Mouse (Mus musculus) thymus, adult 2 months (tissue): ENCODE data around the gene Tpst1. TPM values are rescaled to one million over a fixed set of nuclear protein-coding genes. Genes with fewer than 3 reads are reported as not detected.

Source experiments
- DNase-seq: peaks from one replicate; pipeline ENCODE4 v3.0.0; 2021
- H3K27ac ChIP-seq: fragments of 200-500 bp; 2 replicates; pipeline ENCODE4 v1.5.1; 2012; ENCODE audit warnings: low read length, control low read depth; ENCODE audit not compliant: control insufficient read depth, insufficient read depth
- H3K27me3 ChIP-seq: fragments of 200-500 bp; 2 replicates; pipeline ENCODE4 v1.6.1; 2012; ENCODE audit warnings: mild to moderate bottlenecking, low read length, moderate library complexity, mixed read lengths; ENCODE audit not compliant: control insufficient read depth, insufficient read depth
- H3K36me3 ChIP-seq: fragments of 200-500 bp; 2 replicates; pipeline ENCODE4 v1.6.1; 2012; ENCODE audit warnings: mild to moderate bottlenecking, low read length, moderate library complexity; ENCODE audit not compliant: control insufficient read depth, insufficient read depth
- H3K4me1 ChIP-seq: fragments of 200-500 bp; replicated peaks from 2 replicates; pipeline ENCODE4 v1.6.1; 2012; ENCODE audit warnings: low read length; ENCODE audit not compliant: control insufficient read depth, insufficient read depth
- H3K4me3 ChIP-seq: fragments of 200-500 bp; 2 replicates; pipeline ENCODE4 v1.5.1; 2012; ENCODE audit warnings: mild to moderate bottlenecking, low read length, control low read depth, moderate library complexity; ENCODE audit not compliant: control insufficient read depth, insufficient read depth
- CTCF ChIP-seq: fragments of 200-500 bp; IDR thresholded peaks from 2 replicates; pipeline ENCODE4 v1.5.1; 2012; ENCODE audit warnings: mild to moderate bottlenecking, control low read depth, low read length, moderate library complexity, borderline replicate concordance; ENCODE audit not compliant: control insufficient read depth, poor library complexity, insufficient read depth; ENCODE audit errors: extremely low read depth
- POLR2A ChIP-seq: fragments of 200-500 bp; IDR thresholded peaks from 2 replicates; pipeline ENCODE4 v1.6.1; 2012; ENCODE audit warnings: mild to moderate bottlenecking, low read length, control low read depth, moderate library complexity; ENCODE audit not compliant: control insufficient read depth, poor library complexity, insufficient read depth; ENCODE audit errors: extremely low read depth
- WGBS: fragments of 180-500 bp; shearing (Covaris S2); methylation state at CpG from one replicate; pipeline ENCODE4 v1.1.7; 2018; 5-methylcytosine and 5-hydroxymethylcytosine counted together
- polyA plus RNA-seq: library from polyadenylated mRNA; depleted of rRNA; stranded (reverse); fragments of >200 nt; gene quantifications from 2 replicates; pipeline ENCODE4 v1.2.3, GENCODE M21; 2012

The Tpst1 gene
- polyA plus RNA-seq, 1 experiment: 8.4 TPM

DNA sequence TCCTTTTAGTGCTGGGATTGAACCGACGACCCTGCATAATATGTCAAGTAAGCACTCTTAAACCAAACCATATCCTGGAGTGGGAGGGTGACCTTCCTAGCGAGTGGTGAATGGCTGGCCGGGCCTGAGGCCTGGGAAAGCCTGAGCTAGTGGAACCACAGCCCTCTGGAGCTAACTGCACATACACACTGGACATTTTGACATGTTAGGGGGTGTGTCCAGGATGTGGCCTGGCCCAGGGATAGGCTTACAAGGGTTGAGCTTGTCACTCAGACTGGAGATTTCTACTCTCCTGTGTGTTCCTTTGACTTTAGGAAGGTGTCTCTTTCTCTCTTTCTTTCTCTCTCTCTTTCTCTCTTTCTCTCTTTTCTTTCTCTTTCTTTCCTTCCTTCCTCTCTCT, 85.4 kb downstream of the Tpst1 start:
- no peak overlapping the region for H3K27ac ChIP-seq
- 90% methylated on average over 4 of the region's 4 CpGs for WGBS
- TF ChIP-seq POLR2A: no peak
- TF ChIP-seq CTCF: no peak
- no peaks in the 10 kb centered on the region for H3K27me3 ChIP-seq
- no peaks in the 10 kb centered on the region for H3K4me1 ChIP-seq
- no peaks in the 10 kb centered on the region for H3K36me3 ChIP-seq
- no peak overlapping the region for H3K4me3 ChIP-seq
- DNase-seq: no peak

DNA sequence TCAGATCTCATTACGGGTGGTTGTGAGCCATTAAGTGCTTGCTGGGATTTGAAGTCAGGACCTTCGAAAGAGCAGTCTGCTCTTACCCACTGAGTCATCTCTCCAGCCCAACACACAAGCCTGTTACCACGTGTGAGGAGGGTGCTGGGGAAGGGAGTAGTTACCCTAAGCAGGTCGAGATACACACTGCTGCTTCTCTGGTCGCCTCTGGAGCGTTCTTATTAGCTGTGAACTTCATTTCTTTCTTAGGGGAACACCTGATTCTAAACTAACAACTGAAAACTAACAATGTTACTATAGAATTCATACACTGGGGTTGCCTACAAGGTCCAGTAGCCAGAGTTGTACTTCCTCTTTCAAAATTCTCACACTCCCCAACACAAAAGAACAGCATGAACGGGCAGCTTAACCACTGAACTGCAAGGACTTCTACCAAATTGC, 86.7 kb downstream of the Tpst1 start:
- H3K27me3 ChIP-seq: no peaks in the 10 kb centered on the region
- no peak for DNase-seq
- H3K36me3 ChIP-seq: no peaks in the 10 kb centered on the region
- TF ChIP-seq CTCF (no peak), POLR2A (no peak)
- H3K4me1 ChIP-seq: no peaks in the 10 kb centered on the region
- WGBS: 47% methylated on average over 7 of the region's 7 CpGs
- H3K4me3 ChIP-seq: no peak overlapping the region
- no peak overlapping the region for H3K27ac ChIP-seq

DNA sequence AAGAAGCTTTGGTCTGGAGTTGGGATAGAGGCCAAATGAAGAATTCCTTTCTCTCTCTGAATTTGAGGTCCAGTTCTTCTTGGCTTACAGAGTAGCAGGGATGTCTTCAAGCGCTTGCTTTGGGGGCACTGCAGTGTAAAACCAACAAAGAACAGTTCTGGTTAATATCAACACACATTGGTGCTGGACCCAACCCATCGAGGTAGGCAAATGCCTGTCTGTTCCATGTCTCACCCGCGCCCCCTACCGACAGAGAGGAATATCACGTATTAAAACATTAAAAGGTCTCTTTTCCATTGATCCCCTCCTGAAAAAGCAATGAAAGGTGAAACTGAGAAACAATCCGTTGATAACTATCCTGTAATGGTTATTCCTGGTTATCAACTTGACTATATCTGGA, 90.5 kb downstream of the Tpst1 start:
- peak; percentile 77 for DNase-seq
- Histone ChIP-seq H3K36me3 (no peaks in the 10 kb centered on the region), H3K4me1 (no peaks in the 10 kb centered on the region), H3K4me3 (no peak overlapping the region), H3K27me3 (no peaks in the 10 kb centered on the region), H3K27ac (no peak overlapping the region)
- TF ChIP-seq CTCF (no peak), POLR2A (no peak)
- 4% methylated on average over 7 of the region's 7 CpGs for WGBS

DNA sequence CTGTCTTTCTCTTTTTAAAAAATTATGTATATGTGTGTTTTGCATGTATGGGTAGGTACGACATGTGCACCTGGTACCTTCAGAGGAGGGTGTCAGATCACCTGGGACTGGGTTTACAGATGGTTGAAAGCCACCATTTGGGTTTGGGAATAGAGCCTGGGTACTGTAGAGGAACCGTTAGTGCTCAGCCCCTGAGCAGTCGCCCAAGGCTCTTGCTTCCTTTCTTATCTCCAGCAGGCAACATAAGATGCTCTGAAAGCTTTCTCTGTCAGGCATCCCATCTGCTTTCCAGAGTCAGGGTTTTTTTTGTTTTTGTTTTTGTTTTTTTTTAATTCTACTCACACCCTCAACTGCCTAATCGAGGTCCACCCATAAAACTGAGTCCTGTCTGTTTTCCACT, 92.1 kb downstream of the Tpst1 start:
- no peaks in the 10 kb centered on the region for H3K4me1 ChIP-seq
- WGBS: 91% methylated on average over 4 of the region's 4 CpGs
- no peaks in the 10 kb centered on the region for H3K27me3 ChIP-seq
- no peak overlapping the region for H3K27ac ChIP-seq
- no peak for DNase-seq
- H3K4me3 ChIP-seq: no peak overlapping the region
- TF ChIP-seq POLR2A (no peak), CTCF (no peak)
- H3K36me3 ChIP-seq: no peaks in the 10 kb centered on the region

DNA sequence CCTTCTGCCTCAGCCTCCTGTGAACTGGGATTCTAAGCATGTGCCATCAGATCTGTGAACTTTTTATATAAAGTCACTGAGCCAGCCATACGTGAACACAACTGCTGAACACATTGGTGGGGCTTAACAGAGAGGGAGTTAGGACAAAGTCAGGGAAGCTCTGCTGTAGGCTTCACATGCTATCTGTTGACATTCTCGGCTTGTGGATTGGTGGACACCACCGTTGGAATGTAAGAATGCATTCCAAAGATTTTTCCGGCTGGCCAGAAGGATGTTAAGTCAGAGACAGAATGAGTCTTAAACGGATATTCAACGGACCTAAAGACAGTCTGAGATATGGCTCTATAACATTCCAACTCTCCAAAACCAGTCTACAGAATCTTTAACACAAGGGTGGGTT, 96.0 kb downstream of the Tpst1 start:
- Histone ChIP-seq H3K27ac (no peak overlapping the region), H3K4me1 (peaks cover 11% of the 10 kb centered on the region), H3K36me3 (no peaks in the 10 kb centered on the region), H3K4me3 (no peak overlapping the region), H3K27me3 (no peaks in the 10 kb centered on the region)
- no peak for DNase-seq
- 76% methylated on average over 6 of the region's 6 CpGs for WGBS
- TF ChIP-seq POLR2A (no peak), CTCF (no peak)

DNA sequence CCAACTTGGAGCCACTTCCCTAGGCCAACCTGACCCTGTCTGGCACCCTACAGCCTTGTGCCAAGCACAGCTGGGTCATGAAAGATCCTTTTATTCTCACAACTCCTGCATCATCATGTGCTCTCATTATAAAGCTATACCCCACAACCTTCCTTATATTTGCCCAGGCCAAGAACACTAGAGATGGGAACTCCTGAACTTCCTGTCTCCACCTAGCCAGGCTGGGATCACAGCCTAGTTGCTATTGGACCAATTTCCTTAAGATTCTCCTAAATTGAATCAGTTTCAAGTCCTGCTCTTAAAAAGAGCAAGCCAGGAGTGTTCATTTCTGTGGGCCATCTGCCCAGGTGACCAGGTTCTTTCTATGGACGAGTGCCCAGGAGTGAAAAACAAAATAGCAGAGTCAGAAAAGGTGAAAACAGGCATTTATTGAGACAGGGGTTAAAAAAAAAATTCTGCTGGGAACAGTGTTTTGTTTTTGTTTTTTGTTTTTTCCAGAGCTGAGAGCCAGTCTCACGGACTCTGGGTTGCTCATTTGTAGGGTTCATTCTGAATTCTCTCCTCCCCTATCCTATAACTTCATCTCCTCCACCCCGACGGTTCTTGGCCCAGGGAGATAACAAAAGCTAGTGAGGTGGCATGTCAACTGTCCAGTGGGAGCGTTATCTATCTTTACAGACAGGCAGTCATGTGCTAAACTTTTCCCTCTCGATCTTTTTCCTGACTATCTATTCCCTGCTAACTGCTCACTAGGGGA, 97.7 kb downstream of the Tpst1 start:
- no peak for DNase-seq
- TF ChIP-seq POLR2A: no peak
- no peak for TF ChIP-seq CTCF
- 27% methylated on average over 6 of the region's 6 CpGs for WGBS
- Histone ChIP-seq H3K27me3 (no peaks in the 10 kb centered on the region), H3K4me1 (peaks cover 11% of the 10 kb centered on the region), H3K36me3 (no peaks in the 10 kb centered on the region), H3K27ac (peak overlapping the region; percentile 42; the same call in 1 of the 2 replicates), H3K4me3 (peak overlapping the region; percentile 66)

DNA sequence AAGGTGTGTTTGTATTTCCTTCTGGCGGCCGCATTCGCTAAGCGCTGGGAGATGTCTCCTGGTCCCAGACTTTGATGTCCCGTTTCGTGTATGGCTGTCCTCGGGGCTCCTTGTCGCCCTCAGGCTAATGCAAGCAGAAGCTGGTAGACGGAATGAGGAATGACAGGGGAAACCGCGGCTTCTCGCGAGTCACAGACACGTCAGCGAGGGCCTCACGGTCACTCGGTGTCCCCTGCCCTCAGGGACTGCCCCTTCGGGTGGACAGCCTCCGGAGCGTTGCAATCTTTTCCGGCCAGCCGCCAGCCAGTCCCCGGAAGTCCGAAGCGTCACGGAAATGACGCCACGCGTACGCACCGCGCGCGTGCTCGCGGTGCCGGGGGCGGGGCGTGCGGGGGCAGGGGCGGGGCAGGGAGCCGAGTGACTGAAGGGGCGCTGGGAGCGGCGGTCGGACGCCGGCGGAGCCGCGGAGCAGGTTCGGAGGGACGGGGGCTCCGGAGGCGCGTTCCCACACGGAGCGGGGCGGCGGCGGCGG, 98.4 kb downstream of the Tpst1 start, which contains the start of gene Rabgef1:
Rabgef1 (plus strand) TSS at position 376 of the 532 bp plus-strand sequence.
- under 1% methylated on average over 62 of the region's 62 CpGs for WGBS
- no peaks in the 10 kb centered on the region for H3K36me3 ChIP-seq
- no peaks in the 10 kb centered on the region for H3K27me3 ChIP-seq
- peak within 1 kb of the TSS; percentile 66 for H3K4me3 ChIP-seq
- peak; percentile 87 for DNase-seq
- H3K4me1 ChIP-seq: peaks cover 11% of the 10 kb centered on the region
- no peak for TF ChIP-seq CTCF
- TF ChIP-seq POLR2A: peak; percentile 95
- peak within 1 kb of the TSS; percentile 42; the same call in 1 of the 2 replicates for H3K27ac ChIP-seq
